Mouse (Mus musculus): ENCODE results near the gene Slc22a13. TPM values are rescaled to one million over a fixed set of nuclear protein-coding genes. Genes with fewer than 3 reads are reported as not detected.
A peak's percentile ranks its signal among the peaks of the same experiment; 100 is the strongest.

The Slc22a13 gene
- total RNA-seq, 2 experiments from 2014 or later: not detected

- intact Hi-C loops (cut with DNase I): no loop called here
- no peak for DNase-seq (ENCODE audit: low spot score)
Observed at GRCm38 (mm10) chr9:119205756-119206155, 3.1 kb downstream of the Slc22a13 start.

- intact Hi-C loops (cut with DNase I): no loop called here
Observed at GRCm38 (mm10) chr9:119203617-119204016, 5.3 kb downstream of the Slc22a13 start.

GRCm38 (mm10) chr9:119201653-119202052 is 7.2 kb downstream of the Slc22a13 start:
- intact Hi-C loops (cut with DNase I): no loop called here

More at GRCm38 (mm10) chr9:119203617-119204016, 5.3 kb downstream of the Slc22a13 start:
- DNase-seq (ENCODE audit: low spot score): no peak

GRCm38 (mm10) chr9:119199151-119199861 is 9.6 kb downstream of the Slc22a13 start:
- intact Hi-C loops (cut with DNase I): no loop called here
- DNase-seq (ENCODE audit: low spot score): no peak

More at GRCm38 (mm10) chr9:119201653-119202052, 7.2 kb downstream of the Slc22a13 start:
- no peak for DNase-seq (ENCODE audit: low spot score)

GRCm38 (mm10) chr9:119192202-119192990 is 16.5 kb downstream of the Slc22a13 start:
- DNase-seq (ENCODE audit: low spot score): no peak
- intact Hi-C loops (cut with DNase I): no loop called here

GRCm38 (mm10) chr9:119181241-119181728 is 27.6 kb downstream of the Slc22a13 start:
- intact Hi-C loops (cut with DNase I): no loop called here
- no peak for DNase-seq (ENCODE audit: low spot score)

- intact Hi-C loops (cut with DNase I): no loop called here
- DNase-seq (ENCODE audit: low spot score): no peak
Observed at GRCm38 (mm10) chr9:119179292-119179691, 29.6 kb downstream of the Slc22a13 start.

- DNase-seq (ENCODE audit: low spot score): no peak
- intact Hi-C loops (cut with DNase I): no loop called here
Observed at GRCm38 (mm10) chr9:119167608-119168007, 41.3 kb downstream of the Slc22a13 start.

GRCm38 (mm10) chr9:119165548-119165947 is 43.4 kb downstream of the Slc22a13 start:
- intact Hi-C loops (cut with DNase I): no loop called here
- DNase-seq (ENCODE audit: low spot score): no peak

GRCm38 (mm10) chr9:119164743-119165142 is 44.2 kb downstream of the Slc22a13 start:
- no peak for DNase-seq (ENCODE audit: low spot score)
- intact Hi-C loops (cut with DNase I): no loop called here

GRCm38 (mm10) chr9:119160689-119161088 is 48.2 kb downstream of the Slc22a13 start:
- intact Hi-C loops (cut with DNase I): no loop called here
- DNase-seq (ENCODE audit: low spot score): no peak

GRCm38 (mm10) chr9:119158861-119159260 is 50.0 kb downstream of the Slc22a13 start, which contains the start of gene Gm47289:
Gm47289 (plus strand) TSS chr9:119159161.
- DNase-seq (ENCODE audit: low spot score): no peak
- intact Hi-C loops (cut with DNase I): no loop called here

GRCm38 (mm10) chr9:119156278-119157201 is 52.4 kb downstream of the Slc22a13 start, which contains the start of gene Acaa1b:
Acaa1b (minus strand) TSS chr9:119157093.
- peak; percentile 53 for DNase-seq (ENCODE audit: low spot score)
- intact Hi-C loops (cut with DNase I): loop anchor here (2.0 kb wide), 2 partner anchors 196 to 274 kb away; no protein-coding TSS in a partner anchor

- DNase-seq (ENCODE audit: low spot score): no peak
- intact Hi-C loops (cut with DNase I): loop anchor here (2.0 kb wide), 2 partner anchors 197 to 275 kb away; no protein-coding TSS in a partner anchor
Observed at GRCm38 (mm10) chr9:119155826-119156225, 53.1 kb downstream of the Slc22a13 start.

- DNase-seq (ENCODE audit: low spot score): no peak
- intact Hi-C loops (cut with DNase I): no loop called here
Observed at GRCm38 (mm10) chr9:119155416-119155815, 53.5 kb downstream of the Slc22a13 start.

- intact Hi-C loops (cut with DNase I): no loop called here
- DNase-seq (ENCODE audit: low spot score): no peak
Observed at GRCm38 (mm10) chr9:119151751-119152150, 57.1 kb downstream of the Slc22a13 start.

GRCm38 (mm10) chr9:119149601-119150000 is 59.3 kb downstream of the Slc22a13 start:
- no peak for DNase-seq (ENCODE audit: low spot score)
- intact Hi-C loops (cut with DNase I): no loop called here

- intact Hi-C loops (cut with DNase I): no loop called here
- no peak for DNase-seq (ENCODE audit: low spot score)
Observed at GRCm38 (mm10) chr9:119146098-119146770, 62.7 kb downstream of the Slc22a13 start.

GRCm38 (mm10) chr9:119145638-119146037 is 63.3 kb downstream of the Slc22a13 start:
- no peak for DNase-seq (ENCODE audit: low spot score)

More at GRCm38 (mm10) chr9:119145638-119146037, 63.3 kb downstream of the Slc22a13 start:
- intact Hi-C loops (cut with DNase I): no loop called here
